Mouse (Mus musculus) testis, adult 2 months (tissue): ENCODE data around the gene Rhof. TPM values are rescaled to one million over a fixed set of nuclear protein-coding genes. Genes with fewer than 3 reads are reported as not detected.
A peak's percentile ranks its signal among the peaks of the same experiment; 100 is the strongest.

Experiments
- H3K27ac ChIP-seq: fragments of 200-500 bp; 2 replicates; pipeline ENCODE4 v1.5.1; 2012; ENCODE audit warnings: low read depth, low read length; ENCODE audit not compliant: control insufficient read depth, insufficient read depth
- H3K27me3 ChIP-seq: fragments of 200-500 bp; 2 replicates; pipeline ENCODE4 v1.6.1; 2012; ENCODE audit warnings: mild to moderate bottlenecking, low read length, moderate library complexity; ENCODE audit not compliant: control insufficient read depth, insufficient read depth
- H3K36me3 ChIP-seq: fragments of 200-500 bp; 2 replicates; pipeline ENCODE4 v1.6.1; 2012; ENCODE audit warnings: mild to moderate bottlenecking, low read length; ENCODE audit not compliant: control insufficient read depth, insufficient read depth
- H3K4me1 ChIP-seq: fragments of 200-500 bp; 2 replicates; pipeline ENCODE4 v1.6.1; 2012; ENCODE audit warnings: low read length; ENCODE audit not compliant: control insufficient read depth, insufficient read depth
- H3K4me3 ChIP-seq: fragments of 200-500 bp; 2 replicates; pipeline ENCODE4 v1.5.1; 2012; ENCODE audit warnings: low read depth, mild to moderate bottlenecking, low read length, moderate library complexity, mixed read lengths; ENCODE audit not compliant: control insufficient read depth
- CTCF ChIP-seq: fragments of 200-500 bp; IDR thresholded peaks from 2 replicates; pipeline ENCODE4 v1.5.1; 2012; ENCODE audit warnings: low read depth, mild to moderate bottlenecking, inconsistent platforms, low read length, moderate library complexity; ENCODE audit not compliant: control insufficient read depth, insufficient read depth, insufficient replicate concordance
- POLR2A ChIP-seq: fragments of 200-500 bp; IDR thresholded peaks from 2 replicates; pipeline ENCODE4 v1.6.1; 2012; ENCODE audit warnings: low read depth, mild to moderate bottlenecking, inconsistent platforms, low read length, moderate library complexity; ENCODE audit not compliant: control insufficient read depth
- polyA plus RNA-seq: library from polyadenylated mRNA; depleted of rRNA; stranded (reverse); fragments of >200 nt; gene quantifications from 2 replicates; pipeline ENCODE4 v1.2.3, GENCODE M21; 2012; rRNA removed

The Rhof gene
- 0.78 and 1.1 TPM in 2 replicates for polyA plus RNA-seq

DNA sequence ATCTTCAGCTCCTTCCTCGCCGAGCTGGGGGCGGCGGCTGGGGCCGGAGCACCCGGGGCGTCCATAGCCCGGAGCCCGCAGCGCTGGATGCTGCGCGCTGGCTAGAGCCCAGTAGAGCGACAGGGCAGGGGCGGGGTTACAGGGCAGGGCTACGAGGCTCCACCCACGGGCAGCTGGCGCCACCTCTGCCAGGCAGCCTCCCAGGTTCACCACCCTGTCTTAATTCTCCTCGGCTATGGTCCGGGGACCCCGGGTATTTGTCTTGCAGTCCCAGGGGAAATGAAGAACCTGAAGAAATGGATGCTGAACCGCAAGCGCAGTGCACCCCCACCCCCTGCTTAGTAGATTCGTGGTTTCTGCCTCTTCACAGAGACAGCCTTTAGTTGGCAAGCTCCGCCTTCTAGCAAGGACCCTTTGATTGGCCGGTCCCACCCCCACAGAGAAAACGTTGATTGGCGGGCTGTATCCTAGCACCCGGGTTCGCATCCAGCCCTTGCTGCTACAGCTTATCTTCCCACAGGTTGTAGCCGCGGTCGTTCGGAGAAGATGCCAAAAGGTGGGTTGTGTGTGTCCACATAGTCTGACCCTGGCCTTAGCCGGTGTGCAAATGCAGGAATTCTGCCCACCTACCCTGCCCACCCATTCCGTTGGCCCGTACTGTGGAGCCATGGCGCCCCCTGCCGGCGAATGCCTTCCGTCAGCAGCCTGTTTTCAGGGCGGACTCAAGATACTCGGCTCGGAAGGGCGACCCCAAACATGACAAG, at the start of gene Rhof:
TSS of gene Rhof (minus strand) at position 385 of the 764 bp plus-strand sequence.
- Histone ChIP-seq H3K4me1 (peaks cover 40% of the 10 kb centered on the region), H3K36me3 (no peaks in the 10 kb centered on the region), H3K27me3 (no peaks in the 10 kb centered on the region), H3K27ac (no peak within 1 kb of the TSS), H3K4me3 (peak within 1 kb of the TSS; percentile 77)
- TF ChIP-seq POLR2A (no peak; the same call in 1 of the 2 replicates), CTCF (peak; percentile 94)

DNA sequence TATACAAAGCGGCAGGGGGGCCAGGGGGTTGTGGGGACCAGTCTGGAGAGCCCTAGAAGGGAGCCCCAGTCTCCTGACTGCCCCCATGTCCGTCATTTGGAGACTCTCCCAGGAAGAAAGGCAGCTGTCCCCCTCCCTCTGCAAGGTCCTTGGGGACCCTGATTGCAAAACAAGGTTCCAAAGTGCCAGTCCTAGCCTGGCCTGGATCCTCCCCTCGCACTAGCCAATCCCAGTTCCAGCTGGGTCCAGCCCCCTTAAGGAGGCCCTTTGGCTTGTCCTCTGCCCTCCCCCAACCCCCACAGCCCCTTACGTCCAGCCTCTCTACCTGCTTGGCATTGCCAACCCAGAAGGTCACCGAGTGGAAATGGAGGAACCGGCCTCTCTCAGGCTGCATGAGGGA, 49.0 kb upstream of the Rhof start:
- no peaks in the 10 kb centered on the region for H3K4me1 ChIP-seq
- no peaks in the 10 kb centered on the region for H3K27me3 ChIP-seq
- no peaks in the 10 kb centered on the region for H3K36me3 ChIP-seq
- H3K27ac ChIP-seq, result no peak overlapping the region
- H3K4me3 ChIP-seq, result no peak overlapping the region
- TF ChIP-seq CTCF (no peak), POLR2A (no peak)

DNA sequence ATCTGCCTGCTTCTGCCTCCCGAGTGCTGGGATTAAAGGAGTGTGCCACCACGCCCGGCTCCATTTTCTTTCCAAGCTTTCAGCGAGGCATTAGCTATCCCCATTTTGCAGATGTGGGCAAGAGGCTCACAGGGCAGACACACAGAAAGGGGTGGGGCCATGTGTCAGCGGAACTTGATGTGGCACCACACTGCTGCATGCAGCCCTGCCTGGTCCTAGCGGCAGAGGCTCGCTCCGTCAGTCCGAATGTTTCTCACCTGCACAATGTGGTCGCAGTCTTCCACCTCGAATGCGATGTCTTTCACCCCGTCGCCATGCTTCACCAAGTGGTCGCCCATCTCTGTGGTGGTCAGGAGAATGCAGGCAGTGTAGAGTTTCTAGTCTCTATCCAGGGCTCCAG, 47.9 kb upstream of the Rhof start:
- H3K36me3 ChIP-seq, result no peaks in the 10 kb centered on the region
- H3K27ac ChIP-seq, result no peak overlapping the region
- TF ChIP-seq CTCF (no peak), POLR2A (no peak)
- H3K4me3 ChIP-seq, result no peak overlapping the region
- H3K4me1 ChIP-seq, result no peaks in the 10 kb centered on the region
- no peaks in the 10 kb centered on the region for H3K27me3 ChIP-seq

GRCm38 (mm10) chr5:123178792-123179191, 46.3 kb upstream of the Rhof start:
- no peak overlapping the region for H3K4me3 ChIP-seq
- no peaks in the 10 kb centered on the region for H3K4me1 ChIP-seq
- H3K27me3 ChIP-seq, result no peaks in the 10 kb centered on the region
- no peak for TF ChIP-seq CTCF
- TF ChIP-seq POLR2A, result no peak
- H3K27ac ChIP-seq, result no peak overlapping the region
- no peaks in the 10 kb centered on the region for H3K36me3 ChIP-seq

DNA sequence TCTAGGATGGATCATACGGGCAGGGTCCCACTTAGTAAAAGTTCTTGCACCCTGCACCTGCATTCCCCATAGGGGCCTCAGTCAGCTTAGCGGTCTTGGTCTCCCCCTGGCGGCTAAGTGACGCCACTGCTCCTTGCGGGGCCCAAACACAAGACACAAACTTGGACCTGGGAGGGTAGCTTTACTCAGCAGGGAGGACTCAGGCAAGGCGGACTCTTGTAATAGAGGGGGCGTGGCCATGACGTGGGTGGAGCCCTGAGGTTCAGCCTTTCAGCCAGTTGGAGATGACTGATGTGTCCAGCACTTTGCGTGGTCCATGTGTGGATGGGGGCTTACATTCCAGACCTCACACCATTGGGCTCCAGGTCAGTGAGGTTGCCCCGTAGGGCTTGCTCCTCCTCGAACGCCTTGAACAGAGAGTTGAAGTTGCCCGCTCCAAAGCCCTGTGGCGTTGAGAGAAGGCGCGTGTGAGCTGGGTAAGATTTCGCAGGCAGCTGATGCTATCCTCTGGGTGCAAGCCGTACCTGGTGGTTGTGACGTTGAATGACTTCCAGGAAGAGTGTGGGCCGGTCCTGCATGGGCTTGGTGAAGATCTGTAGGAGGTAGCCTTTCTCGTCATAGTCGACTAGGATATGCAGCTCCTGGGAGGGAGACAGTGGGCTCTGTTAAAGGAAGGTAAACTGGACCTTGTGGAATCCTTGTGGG, 39.3 kb upstream of the Rhof start:
- Histone ChIP-seq H3K4me1 (peaks cover 8% of the 10 kb centered on the region), H3K36me3 (no peaks in the 10 kb centered on the region), H3K27ac (no peak overlapping the region), H3K27me3 (no peaks in the 10 kb centered on the region), H3K4me3 (peak overlapping the region; percentile 53)
- TF ChIP-seq POLR2A (no peak), CTCF (peak; percentile 99)

DNA sequence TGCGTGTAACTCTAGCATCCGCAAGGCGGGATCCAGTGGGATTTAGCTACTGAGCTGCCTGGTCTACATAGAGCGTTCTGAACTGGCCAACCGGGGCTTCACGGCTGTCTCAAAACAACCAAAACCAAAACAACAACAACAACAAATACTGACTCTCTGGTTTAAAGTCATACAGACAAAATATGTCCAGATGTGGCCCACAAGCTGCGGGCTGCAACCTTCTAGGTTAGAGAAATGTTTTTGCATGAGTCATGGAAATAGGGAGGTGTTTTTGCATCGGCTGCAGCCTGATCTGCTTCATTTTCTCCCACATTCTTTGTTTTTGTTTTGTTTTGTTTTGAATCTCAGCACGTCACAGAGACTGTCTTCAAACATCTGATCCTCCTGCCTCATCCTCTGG, 37.9 kb upstream of the Rhof start:
- H3K27ac ChIP-seq, result no peak overlapping the region
- TF ChIP-seq POLR2A (no peak), CTCF (no peak)
- H3K4me3 ChIP-seq, result no peak overlapping the region
- H3K36me3 ChIP-seq, result no peaks in the 10 kb centered on the region; the same call in 1 of the 2 replicates
- H3K27me3 ChIP-seq, result no peaks in the 10 kb centered on the region
- peaks cover 9% of the 10 kb centered on the region for H3K4me1 ChIP-seq

GRCm38 (mm10) chr5:123169284-123169683, 36.8 kb upstream of the Rhof start, which contains the start of gene Psmd9:
Psmd9 (plus strand) TSS chr5:123169413.
- H3K27ac ChIP-seq, result no peak within 1 kb of the TSS
- no peaks in the 10 kb centered on the region; the same call in 1 of the 2 replicates for H3K36me3 ChIP-seq
- TF ChIP-seq CTCF (no peak), POLR2A (no peak)
- peaks cover 9% of the 10 kb centered on the region for H3K4me1 ChIP-seq
- no peaks in the 10 kb centered on the region for H3K27me3 ChIP-seq
- H3K4me3 ChIP-seq, result no peak within 1 kb of the TSS

DNA sequence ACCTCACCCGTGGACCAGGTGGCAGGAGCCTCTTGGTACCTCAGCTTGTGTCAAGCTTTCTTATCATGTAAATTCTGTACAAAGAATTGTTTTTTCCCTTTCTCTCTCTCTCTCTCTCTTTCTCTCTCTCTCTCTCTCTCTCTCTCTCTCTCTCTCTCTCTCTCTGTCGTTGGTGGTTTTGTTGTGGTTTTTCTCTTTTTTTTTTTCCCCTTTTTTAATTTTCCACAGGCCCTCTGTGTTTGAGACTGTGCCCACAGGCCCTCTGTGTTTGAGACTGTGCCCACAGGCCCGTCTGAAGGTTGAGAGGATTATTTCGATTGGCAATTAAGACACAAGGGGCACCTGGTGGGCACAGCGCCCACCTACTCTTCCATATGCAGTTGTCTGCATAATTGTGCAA, 35.1 kb upstream of the Rhof start:
- H3K4me3 ChIP-seq, result no peak overlapping the region
- H3K4me1 ChIP-seq, result peaks cover 9% of the 10 kb centered on the region
- no peaks in the 10 kb centered on the region for H3K27me3 ChIP-seq
- H3K27ac ChIP-seq, result no peak overlapping the region
- H3K36me3 ChIP-seq, result peaks cover 4% of the 10 kb centered on the region
- TF ChIP-seq POLR2A, result no peak
- TF ChIP-seq CTCF, result no peak
